Mouse (Mus musculus) forebrain, embryonic 11.5 days (tissue): Measurements from ENCODE around the gene Unc5cl. TPM values are rescaled to one million over a fixed set of nuclear protein-coding genes. Genes with fewer than 3 reads are reported as not detected.
A peak's percentile ranks its signal among the peaks of the same experiment; 100 is the strongest.

Source experiments
- ATAC-seq: fragments of 200-750 bp; cut with Nextera tagmentation; replicated peaks from 2 replicates; pipeline ENCODE4 v1.8.0; 2017; ENCODE audit warnings: moderate TSS enrichment; ENCODE audit not compliant: low FRiP score
- DNase-seq: peaks from one replicate; pipeline ENCODE4 v3.0.0-alpha.2; 2017; ENCODE audit warnings: low spot score
- H3K27ac ChIP-seq: fragments of 300-500 bp; sonication (generic); 2 replicates; pipeline ENCODE4 v1.5.1; 2014; ENCODE audit warnings: low read depth, low read length
- H3K27me3 ChIP-seq: fragments of 300-500 bp; sonication (generic); 2 replicates; pipeline ENCODE4 v1.6.1; 2014; ENCODE audit warnings: mild to moderate bottlenecking, low read length, mixed read lengths; ENCODE audit not compliant: control insufficient read depth, insufficient read depth
- H3K36me3 ChIP-seq: fragments of 300-500 bp; sonication (generic); 2 replicates; pipeline ENCODE4 v1.6.1; 2014; ENCODE audit warnings: mild to moderate bottlenecking, low read length, moderate library complexity, mixed read lengths; ENCODE audit not compliant: control insufficient read depth, insufficient read depth
- H3K4me1 ChIP-seq: fragments of 300-500 bp; sonication (generic); replicated peaks from 2 replicates; pipeline ENCODE4 v1.6.1; 2014; ENCODE audit warnings: low read length, mixed read lengths; ENCODE audit not compliant: control insufficient read depth, insufficient read depth
- H3K4me2 ChIP-seq: fragments of 300-500 bp; sonication (generic); 2 replicates; pipeline ENCODE4 v1.6.1; 2014; ENCODE audit warnings: low read depth, mild to moderate bottlenecking, low read length, moderate library complexity, mixed read lengths; ENCODE audit not compliant: severe bottlenecking
- H3K4me3 ChIP-seq: fragments of 300-500 bp; sonication (generic); 2 replicates; pipeline ENCODE4 v1.5.1; 2014; ENCODE audit warnings: low read depth, low read length
- H3K9ac ChIP-seq: fragments of 300-500 bp; sonication (generic); 2 replicates; pipeline ENCODE4 v1.6.1; 2014; ENCODE audit warnings: low read length
- H3K9me3 ChIP-seq: fragments of 300-500 bp; sonication (generic); 2 replicates; pipeline ENCODE4 v1.6.1; 2016; ENCODE audit warnings: low read length, mixed read lengths; ENCODE audit not compliant: control insufficient read depth
- WGBS: fragments of 180-500 bp; shearing (Covaris S2); extraction: QIAGEN DNeasy Blood & Tissue Kit; methylation state at CpG from one replicate; pipeline ENCODE4 v1.1.7; 2014; 5-methylcytosine and 5-hydroxymethylcytosine counted together
- polyA plus RNA-seq: library from polyadenylated mRNA; unstranded; fragments of >200 nt; fragmentation: Nextera tagmentation; extraction: Ambion mirVana; gene quantifications from 2 replicates; pipeline ENCODE4 v1.2.1, GENCODE M21; 2014

The Unc5cl gene
- polyA plus RNA-seq, 1 experiment from 2014 or later = 0.17 TPM

DNA sequence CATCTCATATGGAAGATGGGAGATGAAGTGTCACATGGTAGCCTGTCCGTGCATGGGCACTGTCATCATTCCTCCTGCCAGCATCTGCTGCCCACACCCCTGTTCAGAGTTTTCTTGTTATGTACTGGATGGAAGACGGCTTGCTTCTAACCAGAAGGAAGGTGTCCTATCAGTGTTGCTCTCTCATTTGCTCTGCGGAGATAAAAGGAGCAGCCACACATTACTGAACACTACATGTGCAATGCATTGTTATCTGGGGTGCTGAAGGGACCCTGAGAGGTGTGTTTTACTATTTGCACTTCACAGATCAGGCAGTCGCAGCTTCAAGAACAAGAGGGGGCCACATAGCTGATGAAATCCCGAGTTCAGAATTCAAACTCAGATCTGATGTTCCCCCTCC lies 126.5 kb downstream of the Unc5cl start:
- no peaks in the 10 kb centered on the region for H3K9me3 ChIP-seq
- DNase-seq = no peak
- WGBS = 87% methylated on average over 5 of the region's 5 CpGs
- H3K4me2 ChIP-seq = no peak overlapping the region
- no peaks in the 10 kb centered on the region for H3K36me3 ChIP-seq
- no peak overlapping the region for H3K27ac ChIP-seq
- H3K4me1 ChIP-seq = no peaks in the 10 kb centered on the region
- no peak overlapping the region for H3K9ac ChIP-seq
- ATAC-seq = no peak
- no peak overlapping the region for H3K4me3 ChIP-seq
- no peaks in the 10 kb centered on the region for H3K27me3 ChIP-seq

DNA sequence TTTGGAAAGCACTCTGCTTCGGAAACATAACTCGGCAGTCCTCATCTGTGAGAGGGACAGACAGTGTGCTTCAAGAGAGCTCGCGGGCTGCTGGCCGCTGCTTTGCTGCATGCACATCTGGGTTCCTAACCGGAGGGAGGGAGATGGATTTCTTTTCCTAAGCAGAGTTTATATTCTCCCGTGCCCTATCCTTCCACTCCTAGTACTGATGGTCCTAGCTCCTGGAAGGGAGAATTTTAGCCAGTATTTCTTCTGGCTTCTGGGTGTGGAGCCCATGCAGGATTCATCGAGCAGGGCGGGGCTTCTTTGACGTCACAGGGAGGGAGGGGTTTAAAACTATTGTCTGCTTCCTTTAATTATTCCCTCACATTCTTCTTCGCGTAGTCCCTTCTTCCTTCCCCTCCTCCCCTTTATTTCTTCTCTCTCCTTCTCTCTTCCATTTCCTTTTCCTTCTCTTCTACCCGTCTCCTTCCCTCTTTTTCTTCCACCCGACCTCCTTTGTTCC lies 127.8 kb downstream of the Unc5cl start:
- no peaks in the 10 kb centered on the region for H3K4me1 ChIP-seq
- whole genome bisulfite sequencing = 46% methylated on average over 14 of the region's 14 CpGs
- no peak for DNase-seq
- no peak for ATAC-seq
- no peak overlapping the region for H3K9ac ChIP-seq
- H3K27me3 ChIP-seq = no peaks in the 10 kb centered on the region
- no peaks in the 10 kb centered on the region for H3K36me3 ChIP-seq
- no peaks in the 10 kb centered on the region for H3K9me3 ChIP-seq
- H3K27ac ChIP-seq = no peak overlapping the region
- H3K4me3 ChIP-seq = no peak overlapping the region
- H3K4me2 ChIP-seq = peak overlapping the region; percentile 22; the same call in 1 of the 2 replicates

DNA sequence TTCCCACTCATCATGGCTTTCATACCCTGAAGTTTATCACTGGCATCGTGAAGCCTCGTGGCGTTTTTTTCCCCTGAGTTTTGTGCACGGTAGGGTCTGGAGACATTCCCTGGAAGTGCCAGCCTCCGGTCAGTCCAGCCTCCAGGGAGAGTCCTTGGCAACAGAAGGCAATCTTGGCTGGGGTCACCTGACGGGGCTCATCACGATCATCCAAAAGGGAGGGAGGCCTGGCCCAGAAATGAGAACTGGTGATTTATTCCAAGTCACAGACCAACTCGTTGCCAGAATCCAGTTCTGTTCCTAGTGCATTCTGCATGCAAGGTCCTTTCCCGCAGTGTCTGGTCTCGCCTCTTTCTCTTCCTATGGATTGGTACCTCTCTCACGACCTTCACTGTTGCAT lies 128.7 kb downstream of the Unc5cl start:
- H3K4me1 ChIP-seq = no peaks in the 10 kb centered on the region
- no peaks in the 10 kb centered on the region for H3K27me3 ChIP-seq
- DNase-seq (no peak), ATAC-seq (no peak)
- no peaks in the 10 kb centered on the region for H3K36me3 ChIP-seq
- WGBS = 84% methylated on average over 11 of the region's 11 CpGs
- H3K9me3 ChIP-seq = no peaks in the 10 kb centered on the region
- H3K4me2 ChIP-seq = no peak overlapping the region
- no peak overlapping the region for H3K27ac ChIP-seq
- H3K9ac ChIP-seq = no peak overlapping the region
- H3K4me3 ChIP-seq = no peak overlapping the region

DNA sequence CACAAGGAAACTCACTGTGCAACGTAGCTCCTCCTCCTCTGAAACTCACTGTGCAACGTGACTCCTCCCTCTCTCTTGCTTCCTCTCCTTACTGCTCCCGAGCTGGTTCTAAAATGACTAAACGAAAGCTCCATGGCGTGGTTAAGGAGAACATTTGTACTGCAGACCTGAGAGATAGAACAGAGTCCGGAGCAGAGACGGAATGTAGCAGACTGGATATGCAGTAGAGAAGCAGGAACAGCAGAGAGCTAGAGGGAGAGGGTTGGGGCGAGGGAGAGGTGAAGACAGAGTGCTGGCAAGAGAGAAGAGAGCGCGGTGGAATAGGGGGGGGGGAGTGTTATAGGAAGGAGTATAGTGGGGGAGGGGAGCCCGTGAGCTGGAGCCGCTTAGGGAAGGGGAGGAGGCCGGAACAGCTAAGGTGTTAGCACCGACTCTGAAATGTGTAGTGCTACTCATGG lies 131.2 kb downstream of the Unc5cl start:
- Histone ChIP-seq H3K4me3 (peak overlapping the region; percentile 14; the same call in 1 of the 2 replicates), H3K4me2 (peak overlapping the region; percentile 32; the same call in 1 of the 2 replicates), H3K4me1 (no peaks in the 10 kb centered on the region), H3K36me3 (no peaks in the 10 kb centered on the region), H3K9ac (no peak overlapping the region), H3K9me3 (no peaks in the 10 kb centered on the region), H3K27me3 (no peaks in the 10 kb centered on the region), H3K27ac (no peak overlapping the region)
- WGBS = 12% methylated on average over 14 of the region's 14 CpGs
- ATAC-seq (peak; percentile 61), DNase-seq (peak; percentile 65)

DNA sequence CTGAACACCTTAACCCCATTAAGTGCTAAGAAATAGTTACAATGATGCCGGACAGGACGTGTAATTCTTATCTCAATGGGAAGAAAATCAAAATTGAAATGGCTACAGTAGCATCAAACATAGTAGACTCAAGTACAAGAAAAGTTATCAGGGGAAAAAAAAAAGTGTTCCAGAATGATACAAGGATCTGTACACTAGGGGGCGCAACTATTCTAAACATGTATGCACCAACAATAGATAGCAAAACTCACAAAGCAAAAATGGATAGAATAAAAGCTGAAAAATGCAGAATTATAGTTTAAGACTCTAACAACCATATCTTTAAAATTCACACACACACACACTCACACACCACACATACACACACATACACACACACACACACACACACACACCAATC lies 134.0 kb downstream of the Unc5cl start:
- no peak for ATAC-seq
- 50% methylated on average over 3 of the region's 3 CpGs for WGBS
- no peaks in the 10 kb centered on the region for H3K9me3 ChIP-seq

More for the DNA sequence above, 134.0 kb downstream of the Unc5cl start:
- no peaks in the 10 kb centered on the region for H3K27me3 ChIP-seq
- H3K27ac ChIP-seq = no peak overlapping the region
- H3K36me3 ChIP-seq = no peaks in the 10 kb centered on the region
- no peak overlapping the region for H3K9ac ChIP-seq
- no peaks in the 10 kb centered on the region for H3K4me1 ChIP-seq
- H3K4me2 ChIP-seq = no peak overlapping the region
- no peak overlapping the region for H3K4me3 ChIP-seq
- no peak for DNase-seq

Other genes with a start within 250 kb of the Unc5cl start
- gene Trem1, start 222.1 kb upstream of the Unc5cl start, polyA plus RNA-seq = 0.12 TPM in 1 of 2 replicates, not detected in the other
- gene Trem3, start 207.1 kb upstream of the Unc5cl start, polyA plus RNA-seq = not detected in 2 replicates
- gene Treml4, start 190.6 kb upstream of the Unc5cl start, polyA plus RNA-seq = not detected in 2 replicates
- gene Treml2, start 155.4 kb upstream of the Unc5cl start, polyA plus RNA-seq = 0.20 and 0.51 TPM in 2 replicates
- 0.25 TPM in 1 of 2 replicates, not detected in the other for gene B430306N03Rik, start 138.8 kb upstream of the Unc5cl start, polyA plus RNA-seq
- 1.0 and 1.2 TPM in 2 replicates for gene Trem2, start 108.5 kb upstream of the Unc5cl start, polyA plus RNA-seq
- 2.6 TPM in 2 replicates for gene Treml1, start 95.0 kb upstream of the Unc5cl start, polyA plus RNA-seq
- gene Nfya, start 45.0 kb upstream of the Unc5cl start, polyA plus RNA-seq = 24.5 and 25.6 TPM in 2 replicates
- gene Oard1, start 44.9 kb upstream of the Unc5cl start, polyA plus RNA-seq = 91.6 and 91.8 TPM in 2 replicates
- 0.51 and 0.56 TPM in 2 replicates for gene Apobec2, start 22.0 kb upstream of the Unc5cl start, polyA plus RNA-seq
- gene Tspo2, start 3.4 kb upstream of the Unc5cl start, polyA plus RNA-seq = 0.63 and 1.4 TPM in 2 replicates